Mouse (Mus musculus) kidney, adult 18-20 months (tissue): ENCODE data around the gene Kalrn.

Experiments used
- DNase-seq: peaks from one replicate; pipeline ENCODE4 v3.0.0; 2021

The Kalrn gene

GRCm38 (mm10) chr16:34305586-34305985 is 267.7 kb downstream of the Kalrn start:
- DNase-seq: no peak

- peak; percentile 32 for DNase-seq
These were observed 269.5 kb downstream of the Kalrn start for GRCm38 (mm10) chr16:34303818-34304217.

GRCm38 (mm10) chr16:34302503-34302902 is 270.8 kb downstream of the Kalrn start:
- no peak for DNase-seq

GRCm38 (mm10) chr16:34302063-34302462 is 271.3 kb downstream of the Kalrn start:
- DNase-seq: peak; percentile 27

GRCm38 (mm10) chr16:34299226-34299625 is 274.1 kb downstream of the Kalrn start:
- DNase-seq: no peak

- no peak for DNase-seq
These were observed 275.2 kb downstream of the Kalrn start for GRCm38 (mm10) chr16:34297911-34298682.

GRCm38 (mm10) chr16:34294568-34294967 is 278.8 kb downstream of the Kalrn start:
- no peak for DNase-seq

GRCm38 (mm10) chr16:34293675-34294074 is 279.7 kb downstream of the Kalrn start:
- DNase-seq: no peak

- no peak for DNase-seq
These were observed 283.7 kb downstream of the Kalrn start for GRCm38 (mm10) chr16:34289583-34289982.

- DNase-seq: no peak
These were observed 291.3 kb downstream of the Kalrn start for GRCm38 (mm10) chr16:34282026-34282425.

- no peak for DNase-seq
These were observed 293.5 kb downstream of the Kalrn start for GRCm38 (mm10) chr16:34279654-34280383.

GRCm38 (mm10) chr16:34278249-34278790 is 295.0 kb downstream of the Kalrn start:
- DNase-seq: no peak

GRCm38 (mm10) chr16:34274607-34275006 is 298.7 kb downstream of the Kalrn start:
- peak; percentile 12 for DNase-seq

GRCm38 (mm10) chr16:34271476-34271875 is 301.9 kb downstream of the Kalrn start:
- DNase-seq: no peak

GRCm38 (mm10) chr16:34270681-34271080 is 302.7 kb downstream of the Kalrn start:
- no peak for DNase-seq

- no peak for DNase-seq
These were observed 303.7 kb downstream of the Kalrn start for GRCm38 (mm10) chr16:34269642-34270041.

- DNase-seq: no peak
These were observed 305.6 kb downstream of the Kalrn start for GRCm38 (mm10) chr16:34267751-34268150.

- DNase-seq: no peak
These were observed 308.7 kb downstream of the Kalrn start for GRCm38 (mm10) chr16:34264671-34265070.

- DNase-seq: no peak
These were observed 310.4 kb downstream of the Kalrn start for GRCm38 (mm10) chr16:34262731-34263460.

GRCm38 (mm10) chr16:34260971-34261924 is 312.1 kb downstream of the Kalrn start:
- no peak for DNase-seq

- no peak for DNase-seq
These were observed 318.7 kb downstream of the Kalrn start for GRCm38 (mm10) chr16:34254646-34255022.

GRCm38 (mm10) chr16:34254002-34254645 is 319.2 kb downstream of the Kalrn start:
- no peak for DNase-seq
